Mouse (Mus musculus) liver, adult 2 months (tissue): Measurements from ENCODE around the gene Samd9l. TPM values are rescaled to one million over a fixed set of nuclear protein-coding genes. Genes with fewer than 3 reads are reported as not detected.
A peak's percentile ranks its signal among the peaks of the same experiment; 100 is the strongest.
"Not testable (repeated sequence)": the region's sequence is repeated elsewhere in the genome, so short reads cannot be mapped to it uniquely, and the experiment has no call there.

ENCODE experiments used
- DNase-seq: peaks from one replicate; pipeline ENCODE4 v3.0.0-alpha.2; 2011; ENCODE audit warnings: low read depth, low spot score; ENCODE audit errors: extremely low read depth
- H3K27ac ChIP-seq: fragments of 200-500 bp; replicated peaks from 2 replicates; pipeline ENCODE4 v1.5.1; 2012; ENCODE audit warnings: low read depth, mild to moderate bottlenecking, control low read depth, inconsistent platforms, low read length; ENCODE audit not compliant: insufficient read depth
- H3K27me3 ChIP-seq: fragments of 200-500 bp; 2 replicates; pipeline ENCODE4 v1.6.1; 2012; ENCODE audit warnings: mild to moderate bottlenecking, moderate library complexity, low read length, inconsistent platforms; ENCODE audit not compliant: control insufficient read depth, insufficient read depth
- H3K36me3 ChIP-seq: fragments of 200-500 bp; 2 replicates; pipeline ENCODE4 v1.6.1; 2012; ENCODE audit warnings: low read length, inconsistent platforms; ENCODE audit not compliant: control insufficient read depth, insufficient read depth
- H3K4me1 ChIP-seq: fragments of 200-500 bp; 2 replicates; pipeline ENCODE4 v1.6.1; 2011; ENCODE audit warnings: low read length; ENCODE audit not compliant: control insufficient read depth, insufficient read depth
- H3K4me3 ChIP-seq: fragments of 200-500 bp; 2 replicates; pipeline ENCODE4 v1.5.1; 2011; ENCODE audit warnings: low read depth, mild to moderate bottlenecking, control low read depth, low read length, moderate library complexity; ENCODE audit not compliant: insufficient read depth
- H3K79me2 ChIP-seq: fragments of 200-500 bp; 2 replicates; pipeline ENCODE4 v1.6.1; 2012; ENCODE audit warnings: inconsistent platforms, mild to moderate bottlenecking, low read length, moderate library complexity; ENCODE audit not compliant: control insufficient read depth, insufficient read depth
- H3K9ac ChIP-seq: fragments of 200-500 bp; 2 replicates; pipeline ENCODE4 v1.6.1; 2012; ENCODE audit warnings: low read depth, mild to moderate bottlenecking, control low read depth, inconsistent platforms, low read length
- CTCF ChIP-seq: fragments of 200-500 bp; IDR thresholded peaks from 2 replicates; pipeline ENCODE4 v1.5.1; 2011; ENCODE audit warnings: low read depth, low read length, control low read depth
- POLR2A ChIP-seq: fragments of 200-500 bp; IDR thresholded peaks from 2 replicates; pipeline ENCODE4 v1.6.1; 2011; ENCODE audit warnings: low read length, control low read depth; ENCODE audit not compliant: insufficient read depth; ENCODE audit errors: extremely low read depth
- WGBS: fragments of 180-500 bp; shearing (Covaris S2); methylation state at CpG from one replicate; pipeline ENCODE4 v1.1.7; 2018; 5-methylcytosine and 5-hydroxymethylcytosine counted together
- polyA plus RNA-seq: library from polyadenylated mRNA; depleted of rRNA; stranded (reverse); fragments of >200 nt; gene quantifications from 2 replicates; pipeline ENCODE4 v1.2.3, GENCODE M21; 2012; rRNA removed
- total RNA-seq: library from RNA; depleted of rRNA; stranded (reverse); fragments of >200 nt; gene quantifications from 2 replicates; pipeline ENCODE4 v1.2.3, GENCODE M21; 2014; rRNA removed

Samd9l gene
- total and polyA plus RNA-seq, 2 experiments: 0.83 to 24.8 TPM

DNA sequence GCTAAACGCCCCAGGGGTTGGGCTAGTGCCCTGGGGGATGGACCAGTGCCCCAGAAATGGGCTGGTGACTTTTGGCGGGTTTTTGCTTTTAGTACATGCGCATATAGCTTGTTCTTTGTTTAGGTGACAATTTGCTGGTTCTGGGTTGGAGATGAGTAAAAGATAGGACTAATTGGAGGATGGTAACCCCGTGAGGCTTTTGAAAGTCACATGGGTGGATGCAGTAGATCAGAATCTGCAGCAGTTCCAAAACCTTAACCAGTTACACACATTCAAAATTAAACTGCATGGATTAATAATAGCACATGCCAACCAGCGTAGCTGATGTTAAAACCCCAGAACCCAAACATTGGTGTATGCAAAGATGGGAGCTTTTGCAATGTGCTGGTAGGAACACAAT lies 57.9 kb downstream of the Samd9l start:
- no peak overlapping the region for H3K4me3 ChIP-seq
- WGBS: 47% methylated on average over 5 of the region's 5 CpGs
- H3K27me3 ChIP-seq: no peaks in the 10 kb centered on the region
- no peaks in the 10 kb centered on the region for H3K79me2 ChIP-seq
- no peak overlapping the region for H3K9ac ChIP-seq
- H3K4me1 ChIP-seq: peaks cover 4% of the 10 kb centered on the region
- TF ChIP-seq POLR2A (no peak), CTCF (no peak)
- H3K36me3 ChIP-seq: no peaks in the 10 kb centered on the region
- H3K27ac ChIP-seq: no peak overlapping the region
- DNase-seq: no peak

- H3K27ac ChIP-seq, H3K27me3 ChIP-seq, H3K36me3 ChIP-seq, H3K9ac ChIP-seq, H3K4me1 ChIP-seq, H3K79me2 ChIP-seq: not testable (repeated sequence)
- DNase-seq: peak; percentile 7
- H3K4me3 ChIP-seq: 0 out of 2 replicates have a peak overlapping the region, but pooled peaks have one; percentile 8
- 15% methylated on average over 10 of the region's 10 CpGs for WGBS
Observed at GRCm38 (mm10) chr6:3340928-3341327, 58.4 kb downstream of the Samd9l start.

DNA sequence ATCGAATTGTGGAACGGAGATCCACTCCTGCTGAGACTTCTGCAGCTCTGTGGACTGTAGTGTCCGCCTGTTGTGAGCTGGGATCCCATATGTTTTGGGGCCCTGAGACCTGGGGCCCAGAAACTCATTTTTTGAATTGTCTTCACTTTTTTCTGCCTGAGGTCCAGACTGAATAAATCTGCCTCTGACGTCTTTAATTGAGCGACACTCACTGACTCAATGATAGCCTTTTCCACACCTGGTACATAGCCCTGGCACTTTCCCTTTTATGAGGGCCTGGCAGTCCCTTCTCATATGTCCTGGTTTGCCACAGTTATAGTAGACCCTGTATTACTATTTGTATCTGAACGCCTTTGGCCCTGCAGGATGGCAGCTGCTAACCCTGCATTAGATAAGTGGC lies 60.2 kb downstream of the Samd9l start:
- H3K9ac ChIP-seq, H3K4me1 ChIP-seq, H3K79me2 ChIP-seq, H3K36me3 ChIP-seq, H3K4me3 ChIP-seq, H3K27me3 ChIP-seq, DNase-seq, H3K27ac ChIP-seq: not testable (repeated sequence)
- WGBS: 91% methylated on average over 6 of the region's 6 CpGs

Other genes starting within 250 kb of the Samd9l start
- gene Hepacam2, start 98.7 kb upstream of the Samd9l start, total RNA-seq: 0.55 and 0.60 TPM in 2 replicates
- gene Hepacam2, start 98.7 kb upstream of the Samd9l start, polyA plus RNA-seq: 0.07 and 0.17 TPM in 2 replicates
- 10.4 and 11.8 TPM in 2 replicates for gene Vps50, start 98.8 kb upstream of the Samd9l start, total RNA-seq
- 0.97 and 1.3 TPM in 2 replicates for gene Vps50, start 98.8 kb upstream of the Samd9l start, polyA plus RNA-seq